Mouse (Mus musculus) heart, adult 2 months (tissue): ENCODE measurements at regions not wholly inside any gene's neighbourhood (a gene's known extent, or its start where the extent isn't known, plus 50 kb on each side); places are given as distances from the start of the nearest gene placed in this dataset.

Experiments
- DNase-seq, 2 experiments: peaks; one replicate each; pipeline ENCODE4 v3.0.0; 2021
- H3K27ac ChIP-seq: fragments of 200-600 bp; 2 replicates; pipeline ENCODE4 v1.8.1; 2022
- H3K27me3 ChIP-seq: fragments of 200-500 bp; 2 replicates; pipeline ENCODE4 v1.6.1; 2012; ENCODE audit warnings: mild to moderate bottlenecking, low read length, inconsistent platforms, mixed read lengths; ENCODE audit not compliant: control insufficient read depth, insufficient read depth
- H3K36me3 ChIP-seq: fragments of 200-500 bp; 2 replicates; pipeline ENCODE4 v1.6.1; 2012; ENCODE audit warnings: low read length, inconsistent platforms; ENCODE audit not compliant: control insufficient read depth, insufficient read depth
- H3K4me1 ChIP-seq: fragments of 200-500 bp; 2 replicates; pipeline ENCODE4 v1.6.1; 2011; ENCODE audit warnings: low read length; ENCODE audit not compliant: control insufficient read depth, insufficient read depth
- H3K4me3 ChIP-seq: fragments of 200-600 bp; 2 replicates; pipeline ENCODE4 v1.8.1; 2022
- H3K79me2 ChIP-seq: fragments of 200-500 bp; replicated peaks from 2 replicates; pipeline ENCODE4 v1.6.1; 2012; ENCODE audit warnings: mild to moderate bottlenecking, inconsistent platforms, low read length, moderate library complexity, mixed read lengths; ENCODE audit not compliant: control insufficient read depth, insufficient read depth
- H3K9ac ChIP-seq: fragments of 200-500 bp; 2 replicates; pipeline ENCODE4 v1.6.1; 2012; ENCODE audit warnings: low read depth, mild to moderate bottlenecking, control low read depth, inconsistent platforms, low read length, mixed read lengths
- CTCF ChIP-seq: fragments of 200-600 bp; IDR thresholded peaks from 2 replicates; pipeline ENCODE4 v1.8.1; 2022; ENCODE audit warnings: antibody characterized with exemption, mild to moderate bottlenecking, moderate library complexity
- EP300 ChIP-seq: fragments of 200-500 bp; IDR thresholded peaks from 2 replicates; pipeline ENCODE4 v1.6.1; 2011; ENCODE audit warnings: low read depth, low read length, control low read depth; ENCODE audit not compliant: insufficient read depth
- POLR2A ChIP-seq: fragments of 200-500 bp; IDR thresholded peaks from 2 replicates; pipeline ENCODE4 v1.6.1; 2011; ENCODE audit warnings: mild to moderate bottlenecking, low read depth, low read length, control low read depth; ENCODE audit not compliant: insufficient read depth
- WGBS: fragments of 180-500 bp; shearing (Covaris S2); methylation state at CpG from one replicate; pipeline ENCODE4 v1.1.7; 2018; 5-methylcytosine and 5-hydroxymethylcytosine counted together
- intact Hi-C: fragments of 180-260 bp; cut with DNase I; formaldehyde crosslinking; loops from one replicate; pipeline ENCODE4 v1.15.1; 2025

GRCm38 (mm10) chr13:46222031-46222430 lies 51.5 kb upstream of the Stmnd1 start:
- intact Hi-C loops = no loop called here
- Histone ChIP-seq H3K27me3 (no peaks in the 10 kb centered on the region), H3K4me3 (no peak overlapping the region), H3K79me2 (no peaks in the 10 kb centered on the region), H3K9ac (no peak overlapping the region), H3K27ac (no peak overlapping the region), H3K4me1 (no peaks in the 10 kb centered on the region), H3K36me3 (no peaks in the 10 kb centered on the region)
- 73% methylated on average over 7 of the region's 7 CpGs for WGBS
- no peak for DNase-seq
- TF ChIP-seq EP300 (no peak), POLR2A (no peak), CTCF (no peak)

- Histone ChIP-seq H3K27ac (no peak overlapping the region), H3K79me2 (no peaks in the 10 kb centered on the region), H3K4me3 (no peak overlapping the region; the same call in 1 of the 2 replicates), H3K36me3 (no peaks in the 10 kb centered on the region), H3K9ac (no peak overlapping the region), H3K27me3 (no peaks in the 10 kb centered on the region), H3K4me1 (no peaks in the 10 kb centered on the region)
- peak; percentile 25 to 38 for DNase-seq
- WGBS = 56% methylated on average over 20 of the region's 20 CpGs
- intact Hi-C loops = no loop called here
- TF ChIP-seq CTCF (no peak), POLR2A (no peak), EP300 (no peak)
Measured at GRCm38 (mm10) chr13:46218101-46218701, 55.3 kb upstream of the Stmnd1 start.

- no peaks in the 10 kb centered on the region for H3K36me3 ChIP-seq
- no peaks in the 10 kb centered on the region for H3K27me3 ChIP-seq
- H3K4me1 ChIP-seq = no peaks in the 10 kb centered on the region
- no peak for TF ChIP-seq CTCF
- no peak for TF ChIP-seq POLR2A
- TF ChIP-seq EP300 = no peak
- DNase-seq = no peak
- no peaks in the 10 kb centered on the region for H3K79me2 ChIP-seq
- H3K4me3 ChIP-seq = no peak overlapping the region
- no peak overlapping the region for H3K27ac ChIP-seq
- intact Hi-C loops = no loop called here
- H3K9ac ChIP-seq = no peak overlapping the region
- WGBS = 74% methylated on average over 9 of the region's 9 CpGs
Measured at GRCm38 (mm10) chr13:46216954-46217838, 56.3 kb upstream of the Stmnd1 start.

- no peak for DNase-seq
- H3K9ac ChIP-seq = no peak overlapping the region
- no peak for TF ChIP-seq CTCF
- TF ChIP-seq POLR2A = no peak
- no peak for TF ChIP-seq EP300
- H3K36me3 ChIP-seq = no peaks in the 10 kb centered on the region
- no peak overlapping the region for H3K4me3 ChIP-seq
- no peaks in the 10 kb centered on the region for H3K4me1 ChIP-seq
- no peaks in the 10 kb centered on the region for H3K27me3 ChIP-seq
- WGBS = 29% methylated on average over 3 of the region's 3 CpGs
- no peak overlapping the region for H3K27ac ChIP-seq
- H3K79me2 ChIP-seq = no peaks in the 10 kb centered on the region
- intact Hi-C loops = no loop called here
Measured at GRCm38 (mm10) chr13:46203551-46203950, 70.0 kb upstream of the Stmnd1 start.

GRCm38 (mm10) chr13:46202586-46202985 lies 70.9 kb upstream of the Stmnd1 start:
- no peak overlapping the region for H3K9ac ChIP-seq
- no peaks in the 10 kb centered on the region for H3K4me1 ChIP-seq
- no peak overlapping the region for H3K4me3 ChIP-seq
- TF ChIP-seq EP300 (no peak), CTCF (no peak), POLR2A (no peak)
- no peaks in the 10 kb centered on the region for H3K79me2 ChIP-seq
- no peaks in the 10 kb centered on the region for H3K36me3 ChIP-seq
- DNase-seq = no peak
- no peak overlapping the region for H3K27ac ChIP-seq
- intact Hi-C loops = no loop called here
- H3K27me3 ChIP-seq = no peaks in the 10 kb centered on the region
- WGBS = 91% methylated on average over 6 of the region's 6 CpGs

- H3K9ac ChIP-seq = no peak overlapping the region
- no peaks in the 10 kb centered on the region for H3K4me1 ChIP-seq
- WGBS = 86% methylated on average over 14 of the region's 14 CpGs
- H3K4me3 ChIP-seq = no peak overlapping the region
- no peaks in the 10 kb centered on the region for H3K27me3 ChIP-seq
- intact Hi-C loops = no loop called here
- H3K27ac ChIP-seq = no peak overlapping the region
- TF ChIP-seq CTCF (no peak), POLR2A (no peak), EP300 (no peak)
- no peaks in the 10 kb centered on the region for H3K79me2 ChIP-seq
- no peak for DNase-seq
- no peaks in the 10 kb centered on the region for H3K36me3 ChIP-seq
Measured at GRCm38 (mm10) chr13:46201029-46201599, 72.4 kb upstream of the Stmnd1 start.
